Mouse (Mus musculus): ENCODE results near the gene Eid1.

Gene Eid1

GRCm38 (mm10) chr2:125667721-125668120, 5.2 kb upstream of the Eid1 start:
- no peak for DNase-seq (ENCODE audit: low spot score in 2 of 2)

GRCm38 (mm10) chr2:125670846-125671245, 2.0 kb upstream of the Eid1 start:
- DNase-seq (ENCODE audit: low spot score in 2 of 2), result no peak

- peak in 1 of 2 experiments; percentile 38 for DNase-seq (ENCODE audit: low spot score in 2 of 2)
Measured at GRCm38 (mm10) chr2:125672568-125672956, 333 bp upstream of the Eid1 start.

- no peak for DNase-seq (ENCODE audit: low spot score in 2 of 2)
Measured at GRCm38 (mm10) chr2:125681811-125682210, 8.9 kb downstream of the Eid1 start.

- DNase-seq (ENCODE audit: low spot score in 2 of 2), result no peak
Measured at GRCm38 (mm10) chr2:125683895-125684294, 11.0 kb downstream of the Eid1 start.

- no peak for DNase-seq (ENCODE audit: low spot score in 2 of 2)
Measured at GRCm38 (mm10) chr2:125684559-125685440, 11.9 kb downstream of the Eid1 start.

GRCm38 (mm10) chr2:125685441-125686150, 12.7 kb downstream of the Eid1 start:
- DNase-seq (ENCODE audit: low spot score in 2 of 2), result no peak

- DNase-seq (ENCODE audit: low spot score in 2 of 2), result peak; percentile 27 to 42
Measured at GRCm38 (mm10) chr2:125692010-125692409, 19.1 kb downstream of the Eid1 start.

GRCm38 (mm10) chr2:125694798-125695197, 21.9 kb downstream of the Eid1 start:
- DNase-seq (ENCODE audit: low spot score in 2 of 2), result no peak

GRCm38 (mm10) chr2:125696219-125696618, 23.3 kb downstream of the Eid1 start:
- no peak for DNase-seq (ENCODE audit: low spot score in 2 of 2)

GRCm38 (mm10) chr2:125701606-125702005, 28.7 kb downstream of the Eid1 start:
- DNase-seq (ENCODE audit: low spot score in 2 of 2), result no peak

- no peak for DNase-seq (ENCODE audit: low spot score in 2 of 2)
Measured at GRCm38 (mm10) chr2:125702851-125703250, 30.0 kb downstream of the Eid1 start.

- no peak for DNase-seq (ENCODE audit: low spot score in 2 of 2)
Measured at GRCm38 (mm10) chr2:125704907-125705631, 32.2 kb downstream of the Eid1 start.

GRCm38 (mm10) chr2:125706510-125706921, 33.6 kb downstream of the Eid1 start:
- DNase-seq (ENCODE audit: low spot score in 2 of 2), result no peak

- DNase-seq (ENCODE audit: low spot score in 2 of 2), result no peak
Measured at GRCm38 (mm10) chr2:125716599-125716998, 43.7 kb downstream of the Eid1 start.

- DNase-seq (ENCODE audit: low spot score in 2 of 2), result no peak
Measured at GRCm38 (mm10) chr2:125723086-125723407, 50.2 kb downstream of the Eid1 start.

GRCm38 (mm10) chr2:125723408-125724085, 50.7 kb downstream of the Eid1 start:
- no peak for DNase-seq (ENCODE audit: low spot score in 2 of 2)

- no peak for DNase-seq (ENCODE audit: low spot score in 2 of 2)
Measured at GRCm38 (mm10) chr2:125724086-125724430, 51.2 kb downstream of the Eid1 start, which contains the start of gene Shc4. Gene Shc4, minus strand, starts transcription at chr2:125724148.

Measured in right cerebral cortex, postnatal 36 days (tissue).